Mouse (Mus musculus) small intestine, adult 2 months (tissue): ENCODE results near the gene Snf8.

Experiments used
- CTCF ChIP-seq: fragments of 200-500 bp; IDR thresholded peaks from 2 replicates; pipeline ENCODE4 v1.5.1; 2012; ENCODE audit warnings: low read depth, mild to moderate bottlenecking, control low read depth, inconsistent platforms, low read length, moderate library complexity, mixed read lengths; ENCODE audit not compliant: insufficient replicate concordance, insufficient read length; ENCODE audit errors: extremely low read depth
- POLR2A ChIP-seq: fragments of 200-500 bp; IDR thresholded peaks from 2 replicates; pipeline ENCODE4 v1.6.1; 2012; ENCODE audit warnings: low read depth, mild to moderate bottlenecking, control low read depth, inconsistent platforms, low read length, moderate library complexity

GRCm38 (mm10) chr11:96087981-96088380 lies 53.3 kb downstream of the Snf8 start:
- TF ChIP-seq POLR2A (no peak), CTCF (no peak)
